Mouse (Mus musculus) stomach, postnatal 0 days (tissue): ENCODE measurements around the gene Atxn1.

Source experiments
- CTCF ChIP-seq: IDR thresholded peaks from 2 replicates; pipeline ENCODE4 v1.5.1; 2016; ENCODE audit warnings: antibody characterized with exemption, low read depth, mild to moderate bottlenecking, moderate library complexity
- EP300 ChIP-seq: optimal IDR thresholded peaks from 2 replicates; pipeline ENCODE3; 2016; ENCODE audit warnings: antibody characterized with exemption

DNA sequence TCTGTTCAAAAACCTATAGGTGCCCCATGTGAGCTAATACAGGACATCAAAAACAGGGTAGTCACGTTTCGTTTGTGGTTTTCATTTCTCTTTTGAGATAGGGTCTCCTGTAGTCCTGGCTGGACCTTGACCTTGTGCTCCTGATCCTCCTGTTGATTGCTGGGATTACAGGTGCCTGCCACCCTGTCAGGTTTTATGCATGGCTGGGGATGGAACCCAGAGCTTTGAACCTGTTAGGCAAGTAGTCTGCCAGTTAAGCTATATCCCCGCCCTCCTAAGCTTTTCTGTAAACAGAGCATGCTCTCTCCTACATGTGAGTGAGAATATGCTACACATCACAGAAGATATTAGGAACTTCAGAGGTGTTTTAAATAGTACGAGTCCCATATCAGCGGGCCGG is 361.2 kb downstream of the Atxn1 start:
- no peak for TF ChIP-seq CTCF
- no peak for TF ChIP-seq EP300
